Mouse (Mus musculus): Measurements from ENCODE around the gene Fbxw15. TPM values are rescaled to one million over a fixed set of nuclear protein-coding genes. Genes with fewer than 3 reads are reported as not detected.
"Not testable (repeated sequence)": the region's sequence is repeated elsewhere in the genome, so short reads cannot be mapped to it uniquely, and the experiment has no call there.

Fbxw15 gene
- polyA plus RNA-seq, 1 experiment from 2014 or later, result 0.57 TPM

DNA sequence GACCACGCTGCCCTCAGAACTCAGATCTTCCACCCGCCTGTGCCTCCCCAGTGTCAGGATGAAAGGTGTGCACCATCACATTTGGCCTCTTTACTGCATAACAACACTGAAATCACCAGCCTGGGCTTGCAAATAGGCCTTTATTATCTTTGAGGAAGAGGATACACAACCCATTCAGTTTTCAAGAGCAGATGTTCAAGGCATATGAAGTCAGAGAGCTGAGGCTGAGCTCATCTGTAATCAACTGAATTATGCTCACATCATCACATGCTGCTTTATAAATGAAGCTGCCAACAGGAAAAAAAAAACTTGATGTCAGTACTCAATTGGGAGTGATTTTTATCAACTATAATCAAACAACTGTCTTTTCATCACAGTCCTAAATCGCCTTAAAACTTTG is 15.6 kb downstream of the Fbxw15 start:
- DNase-seq (ENCODE audit: low spot score) (no peak), ATAC-seq (replicated peaks; ENCODE audit: low FRiP score, low read depth) (no peak)
- H3K4me1 ChIP-seq (replicated peaks; ENCODE audit: insufficient read depth, low read length), result no peaks in the 10 kb centered on the region
- H3K36me3 ChIP-seq (ENCODE audit: insufficient read depth, low read length), result no peaks in the 10 kb centered on the region
- no peak overlapping the region for H3K4me3 ChIP-seq (replicated peaks; ENCODE audit: low read depth, low read length)
- H3K9ac ChIP-seq (ENCODE audit: low read depth, low read length), result no peak overlapping the region
- no peak for TF ChIP-seq CTCF (IDR thresholded peaks at IDR 0.05; ENCODE audit: low read depth)
- H3K27ac ChIP-seq, result no peak overlapping the region
- no peak overlapping the region for H3K4me2 ChIP-seq (ENCODE audit: low read length)
- 55% methylated on average over 3 of the region's 3 CpGs for WGBS
- no peaks in the 10 kb centered on the region for H3K27me3 ChIP-seq (ENCODE audit: insufficient read depth, low read length)
- no peaks in the 10 kb centered on the region for H3K9me3 ChIP-seq (replicated peaks; ENCODE audit: low read length)

DNA sequence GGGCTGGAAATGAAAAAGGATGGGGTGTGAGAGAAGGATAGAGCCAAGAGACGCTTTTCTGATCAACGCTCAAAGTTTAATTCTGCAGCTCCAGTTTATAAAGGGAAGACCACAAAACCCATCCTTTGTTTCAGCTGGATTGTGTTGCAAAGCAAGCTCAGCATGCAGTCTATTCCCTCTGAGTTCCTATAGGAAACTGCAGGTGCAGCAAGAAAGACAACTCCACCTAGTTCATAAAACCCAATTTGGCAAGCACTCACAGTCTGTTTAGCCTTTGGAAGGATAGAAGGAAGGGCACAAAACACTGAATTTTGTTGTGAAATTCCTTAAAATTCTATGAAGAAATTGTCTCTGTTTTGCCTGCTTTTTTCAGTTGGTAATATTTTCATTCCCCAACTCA is 18.4 kb downstream of the Fbxw15 start:
- H3K9ac ChIP-seq (ENCODE audit: low read depth, low read length); H3K4me3 ChIP-seq (replicated peaks; ENCODE audit: low read depth, low read length); H3K36me3 ChIP-seq (ENCODE audit: insufficient read depth, low read length); H3K9me3 ChIP-seq (replicated peaks; ENCODE audit: low read length); H3K4me1 ChIP-seq (replicated peaks; ENCODE audit: insufficient read depth, low read length); H3K27me3 ChIP-seq (ENCODE audit: insufficient read depth, low read length); H3K27ac ChIP-seq; ATAC-seq (replicated peaks; ENCODE audit: low FRiP score, low read depth); H3K4me2 ChIP-seq (ENCODE audit: low read length); DNase-seq (ENCODE audit: low spot score): not testable (repeated sequence)
- WGBS, result 37% methylated on average over 2 of the region's 2 CpGs

- Histone ChIP-seq H3K36me3 (ENCODE audit: insufficient read depth, low read length) (no peaks in the 10 kb centered on the region), H3K9me3 (replicated peaks; ENCODE audit: low read length) (no peaks in the 10 kb centered on the region), H3K4me3 (replicated peaks; ENCODE audit: low read depth, low read length) (no peak overlapping the region), H3K4me2 (ENCODE audit: low read length) (no peak overlapping the region), H3K9ac (ENCODE audit: low read depth, low read length) (no peak overlapping the region), H3K27ac (peak overlapping the region; percentile 47; the same call in 1 of the 2 replicates), H3K4me1 (replicated peaks; ENCODE audit: insufficient read depth, low read length) (no peaks in the 10 kb centered on the region), H3K27me3 (ENCODE audit: insufficient read depth, low read length) (no peaks in the 10 kb centered on the region)
- DNase-seq (ENCODE audit: low spot score) (peak; percentile 14), ATAC-seq (replicated peaks; ENCODE audit: low FRiP score, low read depth) (no peak)
- no peak for TF ChIP-seq CTCF (IDR thresholded peaks at IDR 0.05; ENCODE audit: low read depth)
- 61% methylated on average over 5 of the region's 5 CpGs for WGBS
These were observed 44.5 kb downstream of the Fbxw15 start for GRCm38 (mm10) chr9:109523385-109524064.

Other genes starting within 250 kb of the Fbxw15 start
- not detected in 2 replicates for gene Fbxw28, start 228.6 kb downstream of the Fbxw15 start, polyA plus RNA-seq (2015; fragmentation: Nextera tagmentation; extraction: Ambion mirVana)
- gene Fbxw22, start 164.0 kb downstream of the Fbxw15 start, polyA plus RNA-seq (2015; fragmentation: Nextera tagmentation; extraction: Ambion mirVana), result 0.15 TPM in 1 of 2 replicates, not detected in the other
- gene Fbxw16, start 119.1 kb downstream of the Fbxw15 start, polyA plus RNA-seq (2015; fragmentation: Nextera tagmentation; extraction: Ambion mirVana), result not detected in 2 replicates
- gene Fbxw19, start 72.4 kb downstream of the Fbxw15 start, polyA plus RNA-seq (2015; fragmentation: Nextera tagmentation; extraction: Ambion mirVana), result not detected in 2 replicates
- gene Fbxw24, start 57.8 kb upstream of the Fbxw15 start, polyA plus RNA-seq (2015; fragmentation: Nextera tagmentation; extraction: Ambion mirVana), result 0.18 and 0.22 TPM in 2 replicates
- 0.18 and 0.20 TPM in 2 replicates for gene Fbxw25, start 96.4 kb upstream of the Fbxw15 start, polyA plus RNA-seq (2015; fragmentation: Nextera tagmentation; extraction: Ambion mirVana)
- gene Fbxw18, start 134.4 kb upstream of the Fbxw15 start, polyA plus RNA-seq (2015; fragmentation: Nextera tagmentation; extraction: Ambion mirVana), result 0.12 and 0.26 TPM in 2 replicates
- gene Fbxw26, start 177.8 kb upstream of the Fbxw15 start, polyA plus RNA-seq (2015; fragmentation: Nextera tagmentation; extraction: Ambion mirVana), result not detected in 2 replicates
- gene Fbxw27, start 222.4 kb upstream of the Fbxw15 start, polyA plus RNA-seq (2015; fragmentation: Nextera tagmentation; extraction: Ambion mirVana), result 0.33 TPM in 1 of 2 replicates, not detected in the other
- 155 and 206 TPM in 2 replicates for gene Spink8, start 244.0 kb upstream of the Fbxw15 start, polyA plus RNA-seq (2015; fragmentation: Nextera tagmentation; extraction: Ambion mirVana)

All from kidney, postnatal 0 days (tissue).